Mouse (Mus musculus) kidney, embryonic 16.5 days (tissue): ENCODE measurements at regions not wholly inside any gene's neighbourhood (a gene's known extent, or its start where the extent isn't known, plus 50 kb on each side); places are given as distances from the start of the nearest gene placed in this dataset.
A peak's percentile ranks its signal among the peaks of the same experiment; 100 is the strongest.

Source experiments
- ATAC-seq: fragments of 200-750 bp; cut with Nextera tagmentation; 2 replicates; pipeline ENCODE4 v1.8.0; 2017; ENCODE audit warnings: moderate TSS enrichment; ENCODE audit not compliant: low FRiP score, low TSS enrichment
- H3K27ac ChIP-seq: fragments of 300-500 bp; sonication (generic); 2 replicates; pipeline ENCODE4 v1.5.1; 2014; ENCODE audit warnings: low read length
- H3K27me3 ChIP-seq: fragments of 300-500 bp; sonication (generic); 2 replicates; pipeline ENCODE4 v1.6.1; 2014; ENCODE audit warnings: low read length, control low read depth, mixed read lengths; ENCODE audit not compliant: insufficient read depth
- H3K36me3 ChIP-seq: fragments of 300-500 bp; sonication (generic); 2 replicates; pipeline ENCODE4 v1.6.1; 2014; ENCODE audit warnings: low read length, control low read depth, mixed read lengths; ENCODE audit not compliant: insufficient read depth
- H3K4me1 ChIP-seq: fragments of 300-500 bp; sonication (generic); 2 replicates; pipeline ENCODE4 v1.6.1; 2014; ENCODE audit warnings: low read length, control low read depth, mixed read lengths; ENCODE audit not compliant: insufficient read depth
- H3K4me2 ChIP-seq: fragments of 300-500 bp; sonication (generic); replicated peaks from 2 replicates; pipeline ENCODE4 v1.6.1; 2014; ENCODE audit warnings: low read depth, low read length
- H3K4me3 ChIP-seq: fragments of 300-500 bp; sonication (generic); 2 replicates; pipeline ENCODE4 v1.5.1; 2014; ENCODE audit warnings: mild to moderate bottlenecking, low read length
- H3K9ac ChIP-seq: fragments of 300-500 bp; sonication (generic); replicated peaks from 2 replicates; pipeline ENCODE4 v1.6.1; 2014; ENCODE audit warnings: low read length
- H3K9me3 ChIP-seq: fragments of 300-500 bp; sonication (generic); 2 replicates; pipeline ENCODE4 v1.6.1; 2016; ENCODE audit warnings: low read length, control low read depth
- WGBS: fragments of 180-500 bp; shearing (Covaris S2); extraction: QIAGEN DNeasy Blood & Tissue Kit; methylation state at CpG from one replicate; pipeline ENCODE4 v1.1.7; 2014; 5-methylcytosine and 5-hydroxymethylcytosine counted together

- no peak overlapping the region for H3K4me2 ChIP-seq
- ATAC-seq = peak; percentile 76
- H3K9ac ChIP-seq = no peak overlapping the region
- H3K27ac ChIP-seq = peak overlapping the region; percentile 34
- 41% methylated on average over 11 of the region's 11 CpGs for WGBS
- H3K36me3 ChIP-seq = no peaks in the 10 kb centered on the region
- H3K4me1 ChIP-seq = peaks cover 12% of the 10 kb centered on the region
- H3K9me3 ChIP-seq = peaks cover 3% of the 10 kb centered on the region
- no peaks in the 10 kb centered on the region for H3K27me3 ChIP-seq
- H3K4me3 ChIP-seq = no peak overlapping the region
These were observed 111.9 kb upstream of the Id2 start for GRCm38 (mm10) chr12:25208670-25209332.

GRCm38 (mm10) chr12:25203371-25204067, 106.6 kb upstream of the Id2 start:
- H3K27ac ChIP-seq = no peak overlapping the region
- no peak overlapping the region for H3K4me3 ChIP-seq
- no peak for ATAC-seq
- no peak overlapping the region for H3K9ac ChIP-seq
- H3K27me3 ChIP-seq = no peaks in the 10 kb centered on the region
- no peaks in the 10 kb centered on the region for H3K4me1 ChIP-seq
- 89% methylated on average over 10 of the region's 10 CpGs for WGBS
- H3K9me3 ChIP-seq = 0 out of 2 replicates have a peak, but pooled peaks cover 4% of the 10 kb centered on the region
- H3K36me3 ChIP-seq = no peaks in the 10 kb centered on the region
- no peak overlapping the region for H3K4me2 ChIP-seq

- no peak overlapping the region for H3K4me3 ChIP-seq
- 80% methylated on average over 4 of the region's 4 CpGs for WGBS
These were observed 103.2 kb upstream of the Id2 start for GRCm38 (mm10) chr12:25200161-25200560.

GRCm38 (mm10) chr12:25197757-25198156, 100.8 kb upstream of the Id2 start:
- 3% methylated on average over 4 of the region's 4 CpGs for WGBS
- Histone ChIP-seq H3K27ac (peak overlapping the region; percentile 11; the same call in 1 of the 2 replicates), H3K4me2 (no peak overlapping the region), H3K9ac (no peak overlapping the region), H3K27me3 (no peaks in the 10 kb centered on the region), H3K4me3 (no peak overlapping the region), H3K36me3 (no peaks in the 10 kb centered on the region), H3K4me1 (0 out of 2 replicates have a peak, but pooled peaks cover 8% of the 10 kb centered on the region), H3K9me3 (0 out of 2 replicates have a peak, but pooled peaks cover 4% of the 10 kb centered on the region)
- peak; percentile 87 for ATAC-seq

More at GRCm38 (mm10) chr12:25200161-25200560, 103.2 kb upstream of the Id2 start:
- H3K27ac ChIP-seq = no peak overlapping the region
- 0 out of 2 replicates have a peak, but pooled peaks cover 4% of the 10 kb centered on the region for H3K9me3 ChIP-seq
- no peak for ATAC-seq
- H3K4me2 ChIP-seq = no peak overlapping the region
- no peak overlapping the region for H3K9ac ChIP-seq
- 0 out of 2 replicates have a peak, but pooled peaks cover 8% of the 10 kb centered on the region for H3K4me1 ChIP-seq
- H3K36me3 ChIP-seq = no peaks in the 10 kb centered on the region
- no peaks in the 10 kb centered on the region for H3K27me3 ChIP-seq

- no peaks in the 10 kb centered on the region for H3K36me3 ChIP-seq
- WGBS = 73% methylated on average over 4 of the region's 4 CpGs
- no peak for ATAC-seq
- H3K27me3 ChIP-seq = no peaks in the 10 kb centered on the region
- H3K4me1 ChIP-seq = 0 out of 2 replicates have a peak, but pooled peaks cover 8% of the 10 kb centered on the region
- H3K27ac ChIP-seq = no peak overlapping the region
- 0 out of 2 replicates have a peak, but pooled peaks cover 3% of the 10 kb centered on the region for H3K9me3 ChIP-seq
- no peak overlapping the region for H3K4me2 ChIP-seq
- no peak overlapping the region for H3K4me3 ChIP-seq
- no peak overlapping the region for H3K9ac ChIP-seq
These were observed 99.1 kb upstream of the Id2 start for GRCm38 (mm10) chr12:25196022-25196421.

- no peak overlapping the region for H3K4me3 ChIP-seq
- no peaks in the 10 kb centered on the region for H3K27me3 ChIP-seq
- no peak overlapping the region for H3K4me2 ChIP-seq
- no peak overlapping the region for H3K27ac ChIP-seq
- WGBS = 90% methylated on average over 6 of the region's 6 CpGs
- no peak for ATAC-seq
- no peaks in the 10 kb centered on the region; the same call in 1 of the 2 replicates for H3K9me3 ChIP-seq
- 0 out of 2 replicates have a peak, but pooled peaks cover 11% of the 10 kb centered on the region for H3K4me1 ChIP-seq
- no peak overlapping the region for H3K9ac ChIP-seq
- no peaks in the 10 kb centered on the region for H3K36me3 ChIP-seq
These were observed 95.3 kb upstream of the Id2 start for GRCm38 (mm10) chr12:25192216-25192615.

GRCm38 (mm10) chr12:25190360-25190759, 93.4 kb upstream of the Id2 start:
- Histone ChIP-seq H3K27ac (peak overlapping the region; percentile 39), H3K4me3 (no peak overlapping the region), H3K27me3 (no peaks in the 10 kb centered on the region), H3K9me3 (no peaks in the 10 kb centered on the region; the same call in 1 of the 2 replicates), H3K4me1 (0 out of 2 replicates have a peak, but pooled peaks cover 9% of the 10 kb centered on the region), H3K4me2 (no peak overlapping the region), H3K36me3 (no peaks in the 10 kb centered on the region), H3K9ac (no peak overlapping the region)
- ATAC-seq = peak; percentile 32; the same call in 1 of the 2 replicates
- 52% methylated on average over 6 of the region's 6 CpGs for WGBS

- Histone ChIP-seq H3K27me3 (no peaks in the 10 kb centered on the region), H3K9me3 (no peaks in the 10 kb centered on the region; the same call in 1 of the 2 replicates), H3K27ac (no peak overlapping the region), H3K36me3 (no peaks in the 10 kb centered on the region), H3K4me3 (no peak overlapping the region), H3K9ac (no peak overlapping the region), H3K4me2 (no peak overlapping the region), H3K4me1 (0 out of 2 replicates have a peak, but pooled peaks cover 9% of the 10 kb centered on the region)
- 59% methylated on average over 16 of the region's 16 CpGs for WGBS
- ATAC-seq = no peak
These were observed 92.3 kb upstream of the Id2 start for GRCm38 (mm10) chr12:25189174-25189761.

- no peak overlapping the region for H3K27ac ChIP-seq
These were observed 91.6 kb upstream of the Id2 start for GRCm38 (mm10) chr12:25188556-25188955.

More at GRCm38 (mm10) chr12:25188556-25188955, 91.6 kb upstream of the Id2 start:
- no peak overlapping the region for H3K4me3 ChIP-seq
- WGBS = 69% methylated on average over 3 of the region's 3 CpGs
- no peak for ATAC-seq
- 0 out of 2 replicates have a peak, but pooled peaks cover 9% of the 10 kb centered on the region for H3K4me1 ChIP-seq
- no peak overlapping the region for H3K9ac ChIP-seq
- no peaks in the 10 kb centered on the region; the same call in 1 of the 2 replicates for H3K9me3 ChIP-seq
- H3K4me2 ChIP-seq = no peak overlapping the region
- H3K36me3 ChIP-seq = no peaks in the 10 kb centered on the region
- no peaks in the 10 kb centered on the region for H3K27me3 ChIP-seq
